ENCODE assay signal across 9 mouse cellular contexts in genomic region chr17:86471684-86472083, GRCm38 (mm10). TPM values are rescaled to one million over a fixed set of nuclear protein-coding genes. Genes with fewer than 3 reads are reported as not detected.
DNase-seq lines count a peak whose midpoint lies in the region; ATAC-seq and TF ChIP-seq lines count a peak whose summit lies in the region.
"Had no signal": no experiment of that assay in that cellular context is flagged by ENCODE, and none has a peak within 500 bp of the region (broad histone marks: within the 10 kb centered on the region; RNA-seq: fewer than 3 reads in every experiment).

No protein-coding gene starts in this region.

- peaks cover 8% of the 10 kb centered on the region for H3K4me1 ChIP-seq in hindbrain, embryonic 16.5 days (ENCODE audit: control insufficient read depth, insufficient read depth, low read depth, low read length)

- H3K4me3 ChIP-seq in gastrocnemius, adult 2 months: no peak overlapping the region
- H3K4me3 ChIP-seq in hindbrain, embryonic 16.5 days (ENCODE audit: low read length): no peak overlapping the region
- H3K4me3 ChIP-seq: megakaryocyte, embryonic 14.5 days had no signal

- H3K36me3 ChIP-seq in hindbrain, embryonic 16.5 days (ENCODE audit: control insufficient read depth, insufficient read depth, low read length): no peaks in the 10 kb centered on the region

- no peak overlapping the region for H3K9ac ChIP-seq in hindbrain, embryonic 16.5 days (ENCODE audit: low read depth, low read length)

- WGBS in hindbrain, embryonic 16.5 days: 60% methylated on average over 5 of the region's 5 CpGs

- intact Hi-C loops in gastrocnemius, adult 2 months (cut with DNase I): no loop called here

- H3K27me3 ChIP-seq in hindbrain, embryonic 16.5 days (replicated peaks; ENCODE audit: control insufficient read depth, insufficient read depth, low read length): no peaks in the 10 kb centered on the region

- DNase-seq in gastrocnemius, adult 2 months: no peak
- DNase-seq in gastrocnemius, adult 18-20 months (ENCODE audit: low spot score): no peak
- peak; percentile 50 for DNase-seq in CD4-positive helper T cell, adult 2 months (ENCODE audit: low read depth, low spot score)
- peak; percentile 83 to 85 for DNase-seq in cerebellum, adult 18-20 months
- DNase-seq in kidney, adult 8-10 months: peak; percentile 56 to 83
- peak; percentile 40 for DNase-seq in retina, postnatal 7 days (ENCODE audit: low read depth, low spot score)
- no peak for DNase-seq in neural tube, embryonic 10.5 days (ENCODE audit: extremely low spot score, low spot score)

- H3K27ac ChIP-seq in gastrocnemius, adult 2 months: no peak overlapping the region
- no peak overlapping the region for H3K27ac ChIP-seq in hindbrain, embryonic 16.5 days (ENCODE audit: low read depth, low read length)

- ATAC-seq in hindbrain, embryonic 16.5 days: no peak; the same call in 1 of the 2 replicates

- no peaks in the 10 kb centered on the region for H3K9me3 ChIP-seq in hindbrain, embryonic 16.5 days (ENCODE audit: control insufficient read depth, low read length)
- H3K9me3 ChIP-seq: megakaryocyte, embryonic 14.5 days had no signal

- H3K4me2 ChIP-seq in hindbrain, embryonic 16.5 days (ENCODE audit: low read length): no peak overlapping the region

- TF ChIP-seq CTCF in gastrocnemius, adult 2 months (IDR thresholded peaks at IDR 0.05): peak; percentile 71

RNA-seq across cellular contexts. Expression of gene Gm10309, which starts 33.3 kb away (rescaled TPM):
- under 1 TPM; 0.13 to 0.22 TPM for total RNA-seq in gastrocnemius, adult 2 months (2021)
- under 1 TPM in 1 of 2 experiments, not detected in 1; 0.11 TPM for total RNA-seq in gastrocnemius, adult 18-20 months (2021)
- 0.36 and 0.45 TPM in 2 replicates for polyA plus RNA-seq in hindbrain, embryonic 16.5 days (2015; fragmentation: Nextera tagmentation; extraction: Ambion mirVana)

Comparison
In these comparisons a context has a peak if more than half of its experiments do, and no peak if none do; other contexts are left out.
1. DNase-seq: peak in CD4-positive helper T cell, adult 2 months (single experiment), cerebellum, adult 18-20 months (2 of 2), kidney, adult 8-10 months (2 of 2) and retina, postnatal 7 days (single experiment); none in gastrocnemius, adult 2 months (single experiment), gastrocnemius, adult 18-20 months (single experiment) and neural tube, embryonic 10.5 days (single experiment).